Mouse (Mus musculus): ENCODE measurements around the gene Pdcd1lg2. TPM values are rescaled to one million over a fixed set of nuclear protein-coding genes. Genes with fewer than 3 reads are reported as not detected.
"Not testable (repeated sequence)": the region's sequence is repeated elsewhere in the genome, so short reads cannot be mapped to it uniquely, and the experiment has no call there.

Pdcd1lg2 gene
- total RNA-seq, 2 experiments from 2014 or later = not detected

DNA sequence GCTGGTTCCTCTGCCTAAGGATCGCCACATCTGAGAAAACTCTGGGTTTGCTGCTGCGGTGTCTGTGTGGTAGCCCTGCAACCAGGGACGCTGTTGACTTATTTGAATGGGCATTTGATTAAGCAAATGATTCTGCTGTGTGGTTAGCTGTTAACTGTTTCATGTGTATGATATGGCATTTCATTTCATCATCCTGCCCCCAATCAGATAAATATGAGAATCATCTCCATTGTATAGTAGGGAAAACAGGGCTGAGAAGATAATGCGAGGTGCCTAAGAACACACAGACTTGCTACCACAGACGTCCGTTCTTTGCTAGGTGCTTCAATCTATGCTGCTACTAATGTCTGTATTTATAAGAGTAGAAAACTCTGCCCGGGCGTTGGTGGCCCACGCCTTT, 26.3 kb upstream of the Pdcd1lg2 start:
- no peak for DNase-seq

DNA sequence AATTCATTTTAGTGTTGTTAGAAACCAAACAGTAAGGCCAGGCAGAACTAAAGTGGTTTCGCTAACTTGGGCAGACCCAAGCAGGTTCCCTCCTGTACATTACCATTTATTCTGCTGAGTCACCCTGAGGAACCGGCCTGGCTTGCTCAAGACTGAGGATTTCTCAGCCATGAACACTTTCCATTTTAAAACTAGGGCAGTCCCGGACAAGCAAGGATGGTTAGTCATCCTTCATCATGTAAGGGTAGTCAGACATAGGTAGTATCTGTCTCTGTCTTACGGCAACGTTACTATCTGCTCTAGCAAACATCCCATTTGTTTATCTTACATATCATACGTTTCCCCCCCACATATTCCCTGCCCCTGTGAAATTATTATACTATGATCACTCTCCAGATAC, 25.7 kb upstream of the Pdcd1lg2 start:
- no peak for DNase-seq

- DNase-seq = no peak
Measured at GRCm38 (mm10) chr19:29385822-29386221, 24.9 kb upstream of the Pdcd1lg2 start.

GRCm38 (mm10) chr19:29388818-29389217, 21.9 kb upstream of the Pdcd1lg2 start:
- DNase-seq = no peak

- no peak for DNase-seq
Measured at GRCm38 (mm10) chr19:29390483-29390882, 20.2 kb upstream of the Pdcd1lg2 start.

GRCm38 (mm10) chr19:29391279-29391678, 19.4 kb upstream of the Pdcd1lg2 start:
- no peak for DNase-seq

- no peak for DNase-seq
Measured at GRCm38 (mm10) chr19:29393333-29393732, 17.4 kb upstream of the Pdcd1lg2 start.

GRCm38 (mm10) chr19:29394721-29395120, 16.0 kb upstream of the Pdcd1lg2 start:
- no peak for DNase-seq

DNA sequence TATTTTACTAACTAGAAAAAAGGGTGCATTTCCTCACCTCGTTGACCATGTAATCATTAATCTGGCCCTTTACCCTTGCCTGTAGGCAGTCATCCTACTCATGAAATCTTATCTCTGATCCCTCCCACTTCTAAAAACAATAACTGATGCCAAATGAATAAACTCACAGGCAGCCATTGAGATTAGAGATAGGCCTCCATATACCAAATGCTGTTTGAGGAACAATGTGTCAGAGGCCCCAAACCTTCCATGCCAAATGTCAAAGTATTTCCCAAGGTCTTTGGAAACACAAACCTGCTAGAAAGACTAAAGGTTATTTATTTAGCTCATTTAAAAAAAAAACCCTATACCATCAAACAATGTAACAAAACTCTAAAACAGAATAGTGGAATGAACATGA, 14.4 kb upstream of the Pdcd1lg2 start:
- DNase-seq = no peak

GRCm38 (mm10) chr19:29399786-29400185, 10.9 kb upstream of the Pdcd1lg2 start:
- no peak for DNase-seq

GRCm38 (mm10) chr19:29400466-29400865, 10.3 kb upstream of the Pdcd1lg2 start:
- no peak for DNase-seq

- DNase-seq = no peak
Measured at GRCm38 (mm10) chr19:29402621-29403020, 8.1 kb upstream of the Pdcd1lg2 start.

- no peak for DNase-seq
Measured at GRCm38 (mm10) chr19:29403251-29403650, 7.5 kb upstream of the Pdcd1lg2 start.

DNA sequence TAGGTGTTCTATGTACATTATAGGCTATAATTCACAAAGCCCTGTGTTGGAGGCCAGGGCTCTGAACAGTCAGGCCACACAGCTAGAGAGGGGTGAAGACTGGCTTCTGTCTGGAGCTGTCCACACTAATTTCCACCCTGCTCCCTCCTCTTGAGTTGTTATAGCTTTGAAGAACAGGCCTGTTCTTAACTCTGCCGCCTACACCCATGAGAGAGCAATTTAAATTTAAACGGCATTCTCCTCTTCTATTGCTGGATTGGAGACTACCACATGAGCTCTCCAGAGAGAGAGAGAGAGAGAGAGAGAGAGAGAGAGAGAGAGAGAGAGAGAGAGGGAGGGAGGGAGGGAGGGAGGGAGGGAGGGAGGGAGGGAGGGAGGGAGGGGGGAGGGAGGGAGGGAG, 5.3 kb upstream of the Pdcd1lg2 start:
- no peak for DNase-seq

GRCm38 (mm10) chr19:29406042-29407017, 4.4 kb upstream of the Pdcd1lg2 start:
- DNase-seq = no peak

- peak; percentile 27 for DNase-seq
Measured at GRCm38 (mm10) chr19:29412476-29413420, 2.0 kb downstream of the Pdcd1lg2 start.

GRCm38 (mm10) chr19:29414513-29414912, 3.8 kb downstream of the Pdcd1lg2 start:
- DNase-seq = no peak

GRCm38 (mm10) chr19:29414917-29415316, 4.2 kb downstream of the Pdcd1lg2 start:
- DNase-seq = not testable (repeated sequence)

DNA sequence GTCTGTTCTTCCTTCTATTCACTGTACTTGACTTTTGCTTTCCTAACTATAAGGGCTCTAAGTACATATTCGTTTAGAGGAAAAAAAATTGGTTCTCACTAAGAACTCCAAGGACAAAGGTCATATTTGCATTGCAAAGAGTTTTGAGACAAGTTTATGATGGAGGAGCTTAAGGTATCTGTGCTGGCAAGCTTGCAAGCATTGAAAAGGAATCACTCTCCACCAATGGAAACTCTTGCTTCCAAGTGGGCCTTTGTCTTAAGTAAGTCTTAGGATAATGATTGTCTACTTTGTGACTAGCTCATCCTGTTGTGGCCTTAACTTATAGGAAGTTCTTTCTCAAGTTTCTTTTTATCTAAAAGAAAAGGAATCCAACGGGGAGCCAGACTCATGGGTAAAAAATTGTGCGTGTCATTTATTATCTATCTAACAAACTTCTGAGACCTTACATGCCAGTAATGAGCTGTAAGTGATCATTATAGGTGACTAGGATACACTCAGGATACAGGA, 5.7 kb downstream of the Pdcd1lg2 start:
- no peak for DNase-seq

DNA sequence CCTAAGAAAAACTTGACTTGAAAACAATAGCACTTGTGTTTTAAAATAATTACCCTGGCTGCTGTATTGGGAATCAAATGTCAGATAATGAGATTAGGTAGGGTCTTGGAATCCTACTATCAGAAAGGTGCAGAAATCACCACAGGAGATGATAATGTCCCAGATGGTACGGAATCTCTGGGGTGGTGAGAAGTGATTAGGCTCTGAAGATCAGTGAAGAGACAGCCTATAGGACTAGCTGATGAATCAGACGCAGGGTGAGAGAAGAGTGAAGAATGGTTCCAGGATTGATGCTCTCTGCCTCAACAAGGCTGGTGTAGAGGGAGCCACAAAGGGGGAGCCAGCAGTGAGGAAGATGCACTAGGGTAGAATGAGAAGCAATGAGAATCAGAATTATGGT, 6.5 kb downstream of the Pdcd1lg2 start:
- DNase-seq = no peak

GRCm38 (mm10) chr19:29417894-29418293, 7.2 kb downstream of the Pdcd1lg2 start:
- DNase-seq = no peak

GRCm38 (mm10) chr19:29418661-29419115, 8.0 kb downstream of the Pdcd1lg2 start:
- DNase-seq = peak; percentile 26

DNA sequence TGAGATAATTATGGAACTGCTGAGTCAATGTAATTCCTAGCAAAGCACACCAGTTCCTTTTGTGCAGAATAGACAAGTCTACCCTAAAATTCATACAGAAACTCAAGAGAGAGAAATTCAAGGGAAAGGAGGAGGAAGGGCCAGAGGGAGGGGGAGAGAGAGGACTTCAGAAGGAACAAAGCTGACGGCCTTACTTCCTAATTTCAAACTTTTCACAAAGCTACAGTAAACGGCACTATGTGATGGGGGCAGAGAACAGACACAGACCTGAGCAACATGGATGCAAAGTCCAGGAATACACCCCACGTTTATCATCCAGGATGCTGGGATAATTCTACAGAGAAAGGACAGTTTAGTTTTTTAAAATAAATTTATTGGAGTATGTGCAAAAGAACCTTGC, 8.8 kb downstream of the Pdcd1lg2 start:
- no peak for DNase-seq
